Mouse (Mus musculus) forebrain, postnatal 0 days (tissue): ENCODE measurements around the gene Unc45b. TPM values are rescaled to one million over a fixed set of nuclear protein-coding genes. Genes with fewer than 3 reads are reported as not detected.
A peak's percentile ranks its signal among the peaks of the same experiment; 100 is the strongest.
"Not testable (repeated sequence)": the region's sequence is repeated elsewhere in the genome, so short reads cannot be mapped to it uniquely, and the experiment has no call there.

ENCODE experiments used
- ATAC-seq: fragments of 200-750 bp; cut with Nextera tagmentation; 2 replicates; pipeline ENCODE4 v1.8.0; 2017; ENCODE audit warnings: mild to moderate bottlenecking, moderate library complexity
- DNase-seq: peaks from one replicate; pipeline ENCODE4 v3.0.0-alpha.2; 2015
- H3K27ac ChIP-seq: fragments of 300-500 bp; sonication (generic); 2 replicates; pipeline ENCODE4 v1.5.1; 2014; ENCODE audit warnings: low read depth, mild to moderate bottlenecking, antibody characterized with exemption, low read length, moderate library complexity, mixed read lengths
- H3K27me3 ChIP-seq: fragments of 300-500 bp; sonication (generic); 2 replicates; pipeline ENCODE4 v1.6.1; 2014; ENCODE audit warnings: mild to moderate bottlenecking, low read length, mixed read lengths; ENCODE audit not compliant: insufficient read depth
- H3K36me3 ChIP-seq: fragments of 300-500 bp; sonication (generic); 2 replicates; pipeline ENCODE4 v1.6.1; 2014; ENCODE audit warnings: mild to moderate bottlenecking, moderate library complexity; ENCODE audit not compliant: insufficient read depth
- H3K4me1 ChIP-seq: fragments of 300-500 bp; sonication (generic); 2 replicates; pipeline ENCODE4 v1.6.1; 2014; ENCODE audit warnings: antibody characterized with exemption; ENCODE audit not compliant: insufficient read depth
- H3K4me2 ChIP-seq: fragments of 300-500 bp; sonication (generic); 2 replicates; pipeline ENCODE4 v1.6.1; 2014; ENCODE audit warnings: low read depth, mild to moderate bottlenecking, moderate library complexity
- H3K4me3 ChIP-seq: fragments of 300-500 bp; sonication (generic); 2 replicates; pipeline ENCODE4 v1.5.1; 2014; ENCODE audit warnings: low read depth, low read length, mixed read lengths
- H3K9ac ChIP-seq: fragments of 300-500 bp; sonication (generic); 2 replicates; pipeline ENCODE4 v1.6.1; 2014; ENCODE audit warnings: mild to moderate bottlenecking
- H3K9me3 ChIP-seq: fragments of 300-500 bp; sonication (generic); 2 replicates; pipeline ENCODE4 v1.6.1; 2016; ENCODE audit warnings: low read length
- CTCF ChIP-seq: sonication (generic); IDR thresholded peaks from 2 replicates; pipeline ENCODE4 v1.5.1; 2016; ENCODE audit warnings: antibody characterized with exemption, control low read depth, low read depth
- WGBS: fragments of 180-500 bp; shearing (Covaris S2); extraction: QIAGEN DNeasy Blood & Tissue Kit; methylation state at CpG from one replicate; pipeline ENCODE4 v1.1.7; 2014; 5-methylcytosine and 5-hydroxymethylcytosine counted together
- microRNA-seq, 2 experiments: library from miRNA; unstranded; fragments of <30 nt; microRNA quantifications; one replicate each; pipeline ENCODE4; 2016
- polyA plus RNA-seq: library from polyadenylated mRNA; unstranded; fragments of >200 nt; fragmentation: Nextera tagmentation; extraction: Ambion mirVana; gene quantifications from 2 replicates; pipeline ENCODE4 v1.2.1, GENCODE M21; 2015
- total RNA-seq: library from RNA; depleted of rRNA; stranded (reverse); fragments of >200 nt; gene quantifications from 2 replicates; pipeline ENCODE4 v1.2.3, GENCODE M21; 2014; rRNA removed

Gene Unc45b
- total and polyA plus RNA-seq, 2 experiments from 2014 or later, result 1.4 to 2.4 TPM

- Histone ChIP-seq H3K27ac (no peak overlapping the region), H3K4me2 (no peak overlapping the region), H3K4me3 (no peak overlapping the region), H3K36me3 (no peaks in the 10 kb centered on the region), H3K9ac (no peak overlapping the region), H3K9me3 (no peaks in the 10 kb centered on the region), H3K4me1 (peaks cover 6% of the 10 kb centered on the region; the same call in 1 of the 2 replicates), H3K27me3 (no peaks in the 10 kb centered on the region)
- no peak for DNase-seq
- WGBS, result 71% methylated on average over 5 of the region's 5 CpGs
- ATAC-seq, result no peak
- no peak for TF ChIP-seq CTCF
Observed at GRCm38 (mm10) chr11:82973916-82974315, 63.6 kb downstream of the Unc45b start.

DNA sequence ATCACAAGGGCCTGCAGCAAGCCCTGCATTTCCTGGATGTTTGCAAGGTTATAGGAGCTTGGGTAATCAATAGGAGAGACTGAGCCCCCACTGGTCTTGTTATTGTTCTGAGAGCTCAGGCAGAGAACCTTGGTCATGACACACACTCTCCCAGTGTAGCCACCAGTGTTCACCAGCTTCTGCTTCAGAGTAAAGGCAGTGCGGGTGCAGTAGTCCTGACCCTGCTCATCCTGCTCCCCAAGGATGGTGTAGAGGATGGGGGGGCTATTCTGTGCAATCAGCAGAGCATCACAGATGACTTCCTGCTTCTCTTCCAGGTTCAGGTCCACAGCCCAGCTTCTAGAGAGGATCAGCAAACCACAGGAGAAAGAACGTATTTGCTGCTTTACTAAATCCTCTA is 72.1 kb downstream of the Unc45b start:
- H3K36me3 ChIP-seq, H3K4me1 ChIP-seq, H3K4me3 ChIP-seq, H3K27me3 ChIP-seq, H3K9ac ChIP-seq, DNase-seq, H3K27ac ChIP-seq, H3K9me3 ChIP-seq, H3K4me2 ChIP-seq, ATAC-seq: not testable (repeated sequence)
- WGBS, result 89% methylated on average over 2 of the region's 2 CpGs

DNA sequence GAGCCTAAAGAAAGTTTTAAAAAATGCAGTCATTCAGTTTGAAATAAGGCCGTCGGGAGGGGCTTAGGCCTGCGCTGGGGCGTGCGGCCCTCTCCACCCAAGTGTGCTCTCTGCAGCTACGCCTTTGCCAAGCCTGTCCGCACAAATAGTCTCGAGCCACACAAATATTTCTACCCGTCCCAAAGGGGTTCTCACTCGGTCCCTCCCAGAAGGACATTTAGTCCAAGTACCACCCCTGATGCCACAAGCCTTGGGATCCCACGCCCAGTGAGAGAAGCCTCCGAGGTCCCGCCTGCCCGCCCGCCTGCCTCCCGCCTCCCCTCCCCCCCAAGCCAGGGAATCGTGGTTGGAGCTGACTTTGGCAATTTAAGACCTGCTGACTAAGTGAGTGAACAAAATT is 72.8 kb downstream of the Unc45b start:
- Histone ChIP-seq H3K4me2 (no peak overlapping the region), H3K36me3 (no peaks in the 10 kb centered on the region), H3K4me3 (no peak overlapping the region), H3K9ac (no peak overlapping the region), H3K27ac (no peak overlapping the region), H3K9me3 (no peaks in the 10 kb centered on the region), H3K4me1 (no peaks in the 10 kb centered on the region), H3K27me3 (no peaks in the 10 kb centered on the region)
- WGBS, result 85% methylated on average over 17 of the region's 17 CpGs
- no peak for DNase-seq
- ATAC-seq, result no peak
- TF ChIP-seq CTCF, result no peak

- 87% methylated on average over 6 of the region's 6 CpGs for WGBS
- no peak for DNase-seq
- no peaks in the 10 kb centered on the region for H3K9me3 ChIP-seq
Observed at GRCm38 (mm10) chr11:82987621-82988020, 77.3 kb downstream of the Unc45b start.

DNA sequence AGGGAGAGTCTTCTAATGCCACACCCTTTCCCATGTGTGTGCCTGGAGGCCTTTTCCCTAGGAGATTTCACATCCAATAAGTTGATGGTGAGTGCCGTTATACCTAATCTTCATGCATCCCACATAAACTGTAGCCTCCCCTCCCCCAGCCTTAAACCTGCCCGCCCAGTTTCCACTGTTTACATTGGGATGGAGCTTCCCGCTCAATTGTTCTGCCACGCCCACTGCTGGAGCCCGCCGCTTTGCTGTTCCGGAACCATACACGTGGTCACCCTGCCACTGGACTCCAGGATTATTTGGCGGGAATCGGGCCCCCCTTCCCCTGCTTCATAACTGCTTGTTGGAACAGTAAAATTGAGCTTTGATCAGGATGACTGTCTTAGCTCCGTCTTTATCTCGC is 79.0 kb downstream of the Unc45b start:
- Histone ChIP-seq H3K9ac (no peak overlapping the region), H3K36me3 (no peaks in the 10 kb centered on the region), H3K4me3 (no peak overlapping the region), H3K27me3 (no peaks in the 10 kb centered on the region), H3K27ac (no peak overlapping the region), H3K9me3 (no peaks in the 10 kb centered on the region), H3K4me2 (no peak overlapping the region), H3K4me1 (no peaks in the 10 kb centered on the region)
- no peak for ATAC-seq
- TF ChIP-seq CTCF, result no peak
- no peak for DNase-seq
- 56% methylated on average over 12 of the region's 12 CpGs for WGBS

More at GRCm38 (mm10) chr11:82987621-82988020, 77.3 kb downstream of the Unc45b start:
- Histone ChIP-seq H3K27ac (no peak overlapping the region), H3K27me3 (no peaks in the 10 kb centered on the region), H3K4me2 (no peak overlapping the region), H3K4me1 (no peaks in the 10 kb centered on the region), H3K36me3 (no peaks in the 10 kb centered on the region), H3K9ac (no peak overlapping the region), H3K4me3 (no peak overlapping the region)
- ATAC-seq, result no peak
- TF ChIP-seq CTCF, result no peak

- peak overlapping the region; percentile 31; the same call in 1 of the 2 replicates for H3K9ac ChIP-seq
- not testable (repeated sequence) for H3K36me3 ChIP-seq
- 11% methylated on average over 19 of the region's 19 CpGs for WGBS
Observed at GRCm38 (mm10) chr11:82990612-82991385, 80.4 kb downstream of the Unc45b start.

GRCm38 (mm10) chr11:82991469-82992166 is 81.3 kb downstream of the Unc45b start, which contains the start of gene Slfn9:
Slfn9 (minus strand) TSS chr11:82991830.
- peak within 1 kb of the TSS; percentile 57 for H3K4me2 ChIP-seq
- H3K36me3 ChIP-seq, result no peaks in the 10 kb centered on the region
- H3K4me3 ChIP-seq, result peak within 1 kb of the TSS; percentile 36
- TF ChIP-seq CTCF, result no peak
- no peaks in the 10 kb centered on the region for H3K9me3 ChIP-seq
- 3% methylated on average over 14 of the region's 14 CpGs for WGBS
- ATAC-seq, result no peak
- peak within 1 kb of the TSS; percentile 31; the same call in 1 of the 2 replicates for H3K9ac ChIP-seq
- H3K4me1 ChIP-seq, result no peaks in the 10 kb centered on the region
- no peak within 1 kb of the TSS for H3K27ac ChIP-seq
- peak; percentile 36 for DNase-seq
- H3K27me3 ChIP-seq, result no peaks in the 10 kb centered on the region

More at GRCm38 (mm10) chr11:82990612-82991385, 80.4 kb downstream of the Unc45b start:
- not testable (repeated sequence) for H3K27ac ChIP-seq, H3K9me3 ChIP-seq, H3K4me1 ChIP-seq, H3K27me3 ChIP-seq
- peak; percentile 31 for DNase-seq
- H3K4me3 ChIP-seq, result peak overlapping the region; percentile 36
- peak; percentile 42; the same call in 1 of the 2 replicates for ATAC-seq
- peak overlapping the region; percentile 57 for H3K4me2 ChIP-seq

Small RNAs within 50 kb of the gene (microRNA-seq; reads per million reads assigned to microRNA genes)
- 0 reads per million in 2 experiments for gene Mir7679

Other genes starting within 250 kb of the Unc45b start
- 0.23 TPM in 1 of 2 replicates, not detected in the other for gene Cct6b, start 146.2 kb upstream of the Unc45b start, total RNA-seq
- gene Cct6b, start 146.2 kb upstream of the Unc45b start, polyA plus RNA-seq, result 0.19 and 0.28 TPM in 2 replicates
- 21.5 and 23.8 TPM in 2 replicates for gene Zfp830, start 146.2 kb upstream of the Unc45b start, total RNA-seq
- 17.0 and 19.6 TPM in 2 replicates for gene Zfp830, start 146.2 kb upstream of the Unc45b start, polyA plus RNA-seq
- 41.2 and 53.6 TPM in 2 replicates for gene Lig3, start 129.4 kb upstream of the Unc45b start, total RNA-seq
- gene Lig3, start 129.4 kb upstream of the Unc45b start, polyA plus RNA-seq, result 13.4 and 18.3 TPM in 2 replicates
- 4.3 and 6.0 TPM in 2 replicates for gene Rffl, start 39.3 kb upstream of the Unc45b start, total RNA-seq
- 2.3 and 2.8 TPM in 2 replicates for gene Rffl, start 39.3 kb upstream of the Unc45b start, polyA plus RNA-seq
- 8.6 and 9.5 TPM in 2 replicates for gene Rad51d, start 19.9 kb upstream of the Unc45b start, total RNA-seq
- 13.4 and 14.0 TPM in 2 replicates for gene Rad51d, start 19.9 kb upstream of the Unc45b start, polyA plus RNA-seq
- not detected in 2 replicates for gene Fndc8, start 18.4 kb upstream of the Unc45b start, total RNA-seq
- gene Fndc8, start 18.4 kb upstream of the Unc45b start, polyA plus RNA-seq, result 0.06 and 0.29 TPM in 2 replicates
- gene Nle1, start 2.1 kb upstream of the Unc45b start, total RNA-seq, result 31.5 and 34.9 TPM in 2 replicates
- gene Nle1, start 2.1 kb upstream of the Unc45b start, polyA plus RNA-seq, result 26.4 and 27.2 TPM in 2 replicates
- gene Slfn5, start 40.8 kb downstream of the Unc45b start, total RNA-seq, result 2.6 and 5.4 TPM in 2 replicates
- gene Slfn5, start 40.8 kb downstream of the Unc45b start, polyA plus RNA-seq, result 1.5 and 2.4 TPM in 2 replicates
- gene Slfn9, start 81.3 kb downstream of the Unc45b start, total RNA-seq, result 1.3 and 2.2 TPM in 2 replicates
- gene Slfn9, start 81.3 kb downstream of the Unc45b start, polyA plus RNA-seq, result 0.93 and 1.3 TPM in 2 replicates
- 0.23 and 0.29 TPM in 2 replicates for gene Slfn8, start 110.3 kb downstream of the Unc45b start, total RNA-seq
- 0.06 and 0.27 TPM in 2 replicates for gene Slfn8, start 110.3 kb downstream of the Unc45b start, polyA plus RNA-seq
- gene Slfn2, start 154.6 kb downstream of the Unc45b start, total RNA-seq, result 1.8 and 3.5 TPM in 2 replicates
- gene Slfn2, start 154.6 kb downstream of the Unc45b start, polyA plus RNA-seq, result 1.5 and 1.9 TPM in 2 replicates
- gene Slfn1, start 206.3 kb downstream of the Unc45b start, total RNA-seq, result 0.14 TPM in 1 of 2 replicates, not detected in the other
- gene Slfn1, start 206.3 kb downstream of the Unc45b start, polyA plus RNA-seq, result 0.08 TPM in 1 of 2 replicates, not detected in the other